Mouse (Mus musculus) hindbrain, embryonic 13.5 days (tissue): ENCODE measurements around the gene Akr1e1. TPM values are rescaled to one million over a fixed set of nuclear protein-coding genes. Genes with fewer than 3 reads are reported as not detected.

ENCODE experiments used
- ATAC-seq: fragments of 200-750 bp; cut with Nextera tagmentation; 2 replicates; pipeline ENCODE4 v1.8.0; 2017; ENCODE audit warnings: moderate TSS enrichment; ENCODE audit not compliant: low FRiP score
- H3K27ac ChIP-seq: fragments of 300-500 bp; sonication (generic); 2 replicates; pipeline ENCODE4 v1.5.1; 2015; ENCODE audit warnings: inconsistent platforms, mild to moderate bottlenecking, moderate library complexity
- H3K27me3 ChIP-seq: fragments of 300-500 bp; sonication (generic); 2 replicates; pipeline ENCODE4 v1.6.1; 2015; ENCODE audit warnings: mild to moderate bottlenecking, inconsistent platforms
- H3K36me3 ChIP-seq: fragments of 300-500 bp; sonication (generic); 2 replicates; pipeline ENCODE4 v1.6.1; 2015; ENCODE audit warnings: mild to moderate bottlenecking, inconsistent platforms
- H3K4me1 ChIP-seq: fragments of 300-500 bp; sonication (generic); replicated peaks from 2 replicates; pipeline ENCODE4 v1.6.1; 2015; ENCODE audit warnings: inconsistent platforms
- H3K4me2 ChIP-seq: fragments of 300-500 bp; sonication (generic); 2 replicates; pipeline ENCODE4 v1.6.1; 2015; ENCODE audit warnings: inconsistent platforms, mild to moderate bottlenecking, moderate library complexity
- H3K4me3 ChIP-seq: fragments of 300-500 bp; sonication (generic); 2 replicates; pipeline ENCODE4 v1.5.1; 2015; ENCODE audit warnings: mild to moderate bottlenecking, inconsistent platforms
- H3K9ac ChIP-seq: fragments of 300-500 bp; sonication (generic); 2 replicates; pipeline ENCODE4 v1.6.1; 2015; ENCODE audit warnings: mild to moderate bottlenecking, inconsistent platforms
- H3K9me3 ChIP-seq: fragments of 300-500 bp; sonication (generic); 2 replicates; pipeline ENCODE4 v1.6.1; 2016; ENCODE audit warnings: inconsistent platforms
- WGBS: fragments of 180-500 bp; shearing (Covaris S2); methylation state at CpG from one replicate; pipeline ENCODE4 v1.1.7; 2015; 5-methylcytosine and 5-hydroxymethylcytosine counted together
- polyA plus RNA-seq: library from polyadenylated mRNA; unstranded; fragments of >200 nt; fragmentation: Nextera tagmentation; extraction: Ambion mirVana; gene quantifications from 2 replicates; pipeline ENCODE4 v1.2.1, GENCODE M21; 2015

The Akr1e1 gene
- polyA plus RNA-seq, 1 experiment from 2014 or later: 52.7 TPM

DNA sequence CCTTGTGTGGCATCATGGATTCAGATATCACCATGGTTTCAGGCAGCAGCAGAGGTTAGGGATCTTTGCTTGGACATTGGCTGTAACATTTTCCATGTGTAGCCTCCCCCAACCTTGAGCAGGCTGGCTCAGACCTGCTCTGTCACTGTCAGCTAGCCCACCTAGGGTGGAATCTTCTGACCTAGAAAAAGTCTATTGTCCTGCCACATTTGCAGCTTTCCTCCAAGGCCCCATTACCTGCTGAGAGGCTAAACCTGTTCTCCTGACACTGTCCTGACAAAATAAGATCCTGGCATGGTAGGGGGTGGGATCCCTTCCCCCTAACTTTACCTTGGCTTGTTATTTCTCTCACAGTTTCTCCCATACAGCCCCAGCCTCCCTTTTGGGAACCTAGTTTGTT, 48.5 kb downstream of the Akr1e1 start:
- Histone ChIP-seq H3K27me3 (no peaks in the 10 kb centered on the region), H3K27ac (no peak overlapping the region)
- no peak for ATAC-seq

GRCm38 (mm10) chr13:4559143-4559542, 49.8 kb downstream of the Akr1e1 start:
- 69% methylated on average over 1 of the region's 1 CpGs for WGBS
- ATAC-seq: no peak

More for the DNA sequence above, 48.5 kb downstream of the Akr1e1 start:
- no peaks in the 10 kb centered on the region for H3K9me3 ChIP-seq
- H3K4me2 ChIP-seq: no peak overlapping the region
- no peaks in the 10 kb centered on the region for H3K36me3 ChIP-seq
- no peak overlapping the region for H3K4me3 ChIP-seq
- no peak overlapping the region for H3K9ac ChIP-seq
- H3K4me1 ChIP-seq: no peaks in the 10 kb centered on the region

More at GRCm38 (mm10) chr13:4559143-4559542, 49.8 kb downstream of the Akr1e1 start:
- no peak overlapping the region for H3K4me2 ChIP-seq
- no peak overlapping the region for H3K27ac ChIP-seq
- H3K36me3 ChIP-seq: no peaks in the 10 kb centered on the region
- H3K27me3 ChIP-seq: no peaks in the 10 kb centered on the region
- H3K4me1 ChIP-seq: no peaks in the 10 kb centered on the region
- H3K9me3 ChIP-seq: no peaks in the 10 kb centered on the region
- H3K4me3 ChIP-seq: no peak overlapping the region
- H3K9ac ChIP-seq: no peak overlapping the region

Other genes starting within 250 kb of the Akr1e1 start
- gene Akr1c6, start 174.9 kb downstream of the Akr1e1 start, polyA plus RNA-seq: not detected in 2 replicates
- not detected in 2 replicates for gene Akr1c20, start 85.8 kb downstream of the Akr1e1 start, polyA plus RNA-seq
- not detected in 2 replicates for gene Akr1c21, start 35.1 kb downstream of the Akr1e1 start, polyA plus RNA-seq